8 mouse cellular contexts compared by ENCODE assay signal in genomic region chr19:3699508-3700438, GRCm38 (mm10). TPM values are rescaled to one million over a fixed set of nuclear protein-coding genes. Genes with fewer than 3 reads are reported as not detected.
DNase-seq lines count a peak whose midpoint lies in the region; TF ChIP-seq lines count a peak whose summit lies in the region.

No protein-coding gene starts in this region.

- H3K27ac ChIP-seq in gastrocnemius, adult 2 months: no peak overlapping the region
- no peak overlapping the region for H3K27ac ChIP-seq in left cerebral cortex, adult 2 months

- TF ChIP-seq CTCF in gastrocnemius, adult 2 months (IDR thresholded peaks at IDR 0.05): peak; percentile 82
- peak; percentile 72 for TF ChIP-seq CTCF in left cerebral cortex, adult 2 months (IDR thresholded peaks at IDR 0.05)

- intact Hi-C loops in gastrocnemius, adult 2 months (cut with DNase I): loop anchor here (2.0 to 5.0 kb wide), 3 partner anchors 19 to 77 kb away; no protein-coding TSS in a partner anchor
- intact Hi-C loops in left cerebral cortex, adult 2 months (cut with DNase I): loop anchor here (2.0 to 5.0 kb wide), 2 partner anchors 75 to 117 kb away; no protein-coding TSS in a partner anchor

- no peak overlapping the region for H3K4me3 ChIP-seq in gastrocnemius, adult 2 months
- H3K4me3 ChIP-seq in left cerebral cortex, adult 2 months: no peak overlapping the region

- DNase-seq in adrenal gland, adult (ENCODE audit: inconsistent age in 2 of 2, low spot score in 1 of 2): peak; percentile 81 to 93
- no peak for DNase-seq in adrenal gland, postnatal 4 days (ENCODE audit: low spot score in 2 of 2)
- DNase-seq in cerebellum, adult 18-20 months: peak; percentile 75 to 85
- peak; percentile 86 for DNase-seq in gastrocnemius, adult 2 months
- DNase-seq in induced T-regulatory cell, adult 2 months (ENCODE audit: low read depth): peak; percentile 79
- peak; percentile 68 to 74 for DNase-seq in left cerebral cortex, adult 2 months (ENCODE audit: extremely low spot score in 1 of 2, low spot score in 2 of 2)
- peak; percentile 88 to 90 for DNase-seq in lung, postnatal 4 days
- DNase-seq in right cerebral cortex, postnatal 25 days: peak; percentile 51

RNA-seq across cellular contexts. Expression of gene 1810055G02Rik, which starts 8.3 kb away (rescaled TPM):
- total RNA-seq in adrenal gland, postnatal 4 days (2021): 10 to 100 TPM; 23.7 to 23.9 TPM
- 1 to 10 TPM; 9.6 to 9.8 TPM for total RNA-seq in gastrocnemius, adult 2 months (2021)
- total RNA-seq in left cerebral cortex, adult 2 months (2021): 10 to 100 TPM; 31.3 to 38.5 TPM

RNA-seq across cellular contexts. Expression of gene Lrp5, which starts 13.4 kb away (rescaled TPM):
- total RNA-seq in adrenal gland, postnatal 4 days (2021): 100 to 1,000 TPM; 109 to 117 TPM
- 10 to 100 TPM; 21.4 to 30.4 TPM for total RNA-seq in gastrocnemius, adult 2 months (2021)
- 1 to 10 TPM; 8.3 to 9.3 TPM for total RNA-seq in left cerebral cortex, adult 2 months (2021)

Comparison
In these comparisons a context has a peak if more than half of its experiments do, and no peak if none do; other contexts are left out.
1. DNase-seq: peak in adrenal gland, adult (2 of 2), cerebellum, adult 18-20 months (2 of 2), gastrocnemius, adult 2 months (single experiment), induced T-regulatory cell, adult 2 months (single experiment), left cerebral cortex, adult 2 months (2 of 2), lung, postnatal 4 days (2 of 2) and right cerebral cortex, postnatal 25 days (single experiment); none in adrenal gland, postnatal 4 days (0 of 2).